Mouse (Mus musculus) gastrocnemius, postnatal 25 days (tissue): ENCODE data around the gene Olfr492. TPM values are rescaled to one million over a fixed set of nuclear protein-coding genes. Genes with fewer than 3 reads are reported as not detected.

ENCODE experiments used
- DNase-seq: peaks from one replicate; pipeline ENCODE4 v3.0.0; 2022
- long read RNA-seq, 2 experiments: library from polyadenylated mRNA; stranded (forward); transcript quantifications; one replicate each; pipeline ENCODE4 v2.0.0; 2021
- total RNA-seq, 2 experiments: library from RNA; stranded (reverse); gene quantifications; 1 replicate in 1 of 2; 2 replicates in 1 of 2; pipeline ENCODE4 v1.2.3; 2021

Gene Olfr492
- not detected for total RNA-seq
- long read RNA-seq, experiment 1 = 0 reads
- long read RNA-seq, experiment 2 = 0 reads

- DNase-seq = no peak
These were observed at the start of gene Olfr492 for GRCm38 (mm10) chr7:108323574-108323973. Gene Olfr492, minus strand, starts transcription at chr7:108323674.

- no peak for DNase-seq
These were observed 41.6 kb upstream of the Olfr492 start, which contains the start of gene Olfr494 for GRCm38 (mm10) chr7:108365035-108365434. Gene Olfr494, plus strand, starts transcription at chr7:108365335.

GRCm38 (mm10) chr7:108346879-108347278 is 23.4 kb upstream of the Olfr492 start, which contains the start of gene Olfr493:
Gene Olfr493, minus strand, starts transcription at chr7:108346979.
- DNase-seq = no peak

- no peak for DNase-seq
These were observed 10.3 kb downstream of the Olfr492 start, which contains the start of gene Olfr491 for GRCm38 (mm10) chr7:108313151-108313550. Gene Olfr491, plus strand, starts transcription at chr7:108313451.

GRCm38 (mm10) chr7:108288834-108289233 is 34.6 kb downstream of the Olfr492 start, which contains the start of gene Olfr490:
Gene Olfr490, minus strand, starts transcription at chr7:108288934.
- DNase-seq = no peak

Other genes with a start within 250 kb of the Olfr492 start
- not detected for gene Olfr481, start 243.8 kb downstream of the Olfr492 start, total RNA-seq
- gene Olfr482, start 226.1 kb downstream of the Olfr492 start, total RNA-seq = under 1 TPM; 0.46 to 0.61 TPM
- gene Olfr483, start 222.8 kb downstream of the Olfr492 start, total RNA-seq = not detected
- gene Olfr484, start 196.2 kb downstream of the Olfr492 start, total RNA-seq = not detected
- not detected for gene Olfr485, start 163.8 kb downstream of the Olfr492 start, total RNA-seq
- not detected for gene Olfr486, start 150.9 kb downstream of the Olfr492 start, total RNA-seq
- not detected for gene Olfr487, start 109.0 kb downstream of the Olfr492 start, total RNA-seq
- not detected for gene Olfr488, start 65.3 kb downstream of the Olfr492 start, total RNA-seq
- not detected for gene Olfr490, start 34.7 kb downstream of the Olfr492 start, total RNA-seq
- not detected for gene Olfr491, start 10.2 kb downstream of the Olfr492 start, total RNA-seq
- not detected for gene Olfr493, start 23.3 kb upstream of the Olfr492 start, total RNA-seq
- gene Olfr494, start 41.7 kb upstream of the Olfr492 start, total RNA-seq = not detected
- not detected for gene Olfr495, start 69.5 kb upstream of the Olfr492 start, total RNA-seq
- not detected for gene Olfr497, start 96.7 kb upstream of the Olfr492 start, total RNA-seq
- gene Olfr498, start 141.7 kb upstream of the Olfr492 start, total RNA-seq = not detected
- gene Olfr502, start 201.4 kb upstream of the Olfr492 start, total RNA-seq = not detected
- gene Olfr503, start 220.9 kb upstream of the Olfr492 start, total RNA-seq = not detected
- not detected for gene Olfr504, start 242.1 kb upstream of the Olfr492 start, total RNA-seq